Mouse (Mus musculus) heart, postnatal 0 days (tissue): ENCODE data around the gene Col6a3. TPM values are rescaled to one million over a fixed set of nuclear protein-coding genes. Genes with fewer than 3 reads are reported as not detected.

Experiments used
- ATAC-seq: fragments of 200-750 bp; cut with Nextera tagmentation; 2 replicates; pipeline ENCODE4 v1.8.0; 2017; ENCODE audit warnings: low read depth, moderate number of reproducible peaks, moderate library complexity; ENCODE audit not compliant: insufficient read depth
- DNase-seq: peaks from one replicate; pipeline ENCODE4 v3.0.0-alpha.2; 2016; ENCODE audit warnings: low spot score
- H3K27ac ChIP-seq: fragments of 300-500 bp; sonication (generic); 2 replicates; pipeline ENCODE4 v1.5.1; 2014; ENCODE audit warnings: low read depth, mild to moderate bottlenecking
- H3K27me3 ChIP-seq: fragments of 300-500 bp; sonication (generic); 2 replicates; pipeline ENCODE4 v1.6.1; 2014; ENCODE audit warnings: low read length, mixed read lengths; ENCODE audit not compliant: control insufficient read depth, insufficient read depth
- H3K36me3 ChIP-seq: fragments of 300-500 bp; sonication (generic); replicated peaks from 2 replicates; pipeline ENCODE4 v1.6.1; 2014; ENCODE audit warnings: low read length, mixed read lengths; ENCODE audit not compliant: control insufficient read depth, insufficient read depth
- H3K4me1 ChIP-seq: fragments of 300-500 bp; sonication (generic); 2 replicates; pipeline ENCODE4 v1.6.1; 2014; ENCODE audit warnings: antibody characterized with exemption; ENCODE audit not compliant: control insufficient read depth, insufficient read depth
- H3K4me2 ChIP-seq: fragments of 300-500 bp; sonication (generic); 2 replicates; pipeline ENCODE4 v1.6.1; 2014; ENCODE audit warnings: low read depth, mild to moderate bottlenecking, low read length, moderate library complexity
- H3K4me3 ChIP-seq: fragments of 300-500 bp; sonication (generic); 2 replicates; pipeline ENCODE4 v1.5.1; 2014; ENCODE audit warnings: low read depth, low read length
- H3K9ac ChIP-seq: fragments of 300-500 bp; sonication (generic); replicated peaks from 2 replicates; pipeline ENCODE4 v1.6.1; 2014; ENCODE audit warnings: low read depth, low read length, mixed read lengths
- H3K9me3 ChIP-seq: fragments of 300-500 bp; sonication (generic); replicated peaks from 2 replicates; pipeline ENCODE4 v1.6.1; 2016; ENCODE audit warnings: low read length; ENCODE audit not compliant: control insufficient read depth
- CTCF ChIP-seq: IDR thresholded peaks from 2 replicates; pipeline ENCODE4 v1.5.1; 2016; ENCODE audit warnings: antibody characterized with exemption, control low read depth, low read depth
- EP300 ChIP-seq: IDR thresholded peaks from 2 replicates; pipeline ENCODE4 v1.6.1; 2016; ENCODE audit warnings: antibody characterized with exemption, low read depth
- WGBS: fragments of 180-500 bp; shearing (Covaris S2); extraction: QIAGEN DNeasy Blood & Tissue Kit; methylation state at CpG from one replicate; pipeline ENCODE4 v1.1.7; 2014; 5-methylcytosine and 5-hydroxymethylcytosine counted together
- polyA plus RNA-seq: library from polyadenylated mRNA; unstranded; fragments of >200 nt; fragmentation: Nextera tagmentation; extraction: Ambion mirVana; gene quantifications from 2 replicates; pipeline ENCODE4 v1.2.1, GENCODE M21; 2015
- total RNA-seq: library from RNA; depleted of rRNA; stranded (reverse); fragments of >200 nt; gene quantifications from 2 replicates; pipeline ENCODE4 v1.2.3, GENCODE M21; 2014; ENCODE audit warnings: low replicate concordance

Col6a3 gene
- total and polyA plus RNA-seq, 2 experiments from 2014 or later: 14.2 to 110 TPM

GRCm38 (mm10) chr1:90729466-90729865 lies 114.3 kb downstream of the Col6a3 start:
- Histone ChIP-seq H3K9ac (no peak overlapping the region), H3K9me3 (no peaks in the 10 kb centered on the region), H3K4me1 (peaks cover 15% of the 10 kb centered on the region), H3K4me3 (no peak overlapping the region), H3K27ac (no peak overlapping the region), H3K4me2 (no peak overlapping the region), H3K36me3 (no peaks in the 10 kb centered on the region), H3K27me3 (no peaks in the 10 kb centered on the region)
- WGBS: 79% methylated on average over 3 of the region's 3 CpGs
- no peak for TF ChIP-seq CTCF
- DNase-seq: no peak
- ATAC-seq: no peak

- H3K4me2 ChIP-seq: no peak overlapping the region
Measured at GRCm38 (mm10) chr1:90723754-90724153, 120.0 kb downstream of the Col6a3 start.

GRCm38 (mm10) chr1:90723325-90723724 lies 120.4 kb downstream of the Col6a3 start:
- no peak overlapping the region for H3K4me2 ChIP-seq
- ATAC-seq: no peak
- no peak for TF ChIP-seq EP300
- TF ChIP-seq CTCF: no peak

More at GRCm38 (mm10) chr1:90723754-90724153, 120.0 kb downstream of the Col6a3 start:
- Histone ChIP-seq H3K9me3 (no peaks in the 10 kb centered on the region), H3K9ac (no peak overlapping the region), H3K27me3 (no peaks in the 10 kb centered on the region), H3K27ac (no peak overlapping the region), H3K4me3 (no peak overlapping the region), H3K4me1 (0 out of 2 replicates have a peak, but pooled peaks cover 3% of the 10 kb centered on the region), H3K36me3 (no peaks in the 10 kb centered on the region)
- ATAC-seq (no peak), DNase-seq (no peak)
- no peak for TF ChIP-seq EP300
- TF ChIP-seq CTCF: no peak

GRCm38 (mm10) chr1:90722021-90722420 lies 121.8 kb downstream of the Col6a3 start:
- no peaks in the 10 kb centered on the region for H3K27me3 ChIP-seq
- H3K4me1 ChIP-seq: 0 out of 2 replicates have a peak, but pooled peaks cover 3% of the 10 kb centered on the region
- no peak overlapping the region for H3K27ac ChIP-seq
- no peak overlapping the region for H3K9ac ChIP-seq
- TF ChIP-seq CTCF (no peak), EP300 (no peak)
- H3K4me3 ChIP-seq: no peak overlapping the region
- H3K4me2 ChIP-seq: no peak overlapping the region
- H3K36me3 ChIP-seq: no peaks in the 10 kb centered on the region
- H3K9me3 ChIP-seq: no peaks in the 10 kb centered on the region
- no peak for DNase-seq
- no peak for ATAC-seq

More at GRCm38 (mm10) chr1:90723325-90723724, 120.4 kb downstream of the Col6a3 start:
- no peak overlapping the region for H3K4me3 ChIP-seq
- DNase-seq: no peak
- no peaks in the 10 kb centered on the region for H3K36me3 ChIP-seq
- H3K9me3 ChIP-seq: no peaks in the 10 kb centered on the region
- H3K9ac ChIP-seq: no peak overlapping the region
- 0 out of 2 replicates have a peak, but pooled peaks cover 3% of the 10 kb centered on the region for H3K4me1 ChIP-seq
- H3K27me3 ChIP-seq: no peaks in the 10 kb centered on the region
- H3K27ac ChIP-seq: no peak overlapping the region

GRCm38 (mm10) chr1:90720610-90721241 lies 123.0 kb downstream of the Col6a3 start:
- Histone ChIP-seq H3K4me2 (no peak overlapping the region), H3K9me3 (no peaks in the 10 kb centered on the region), H3K9ac (no peak overlapping the region), H3K4me1 (0 out of 2 replicates have a peak, but pooled peaks cover 3% of the 10 kb centered on the region), H3K27me3 (no peaks in the 10 kb centered on the region), H3K36me3 (no peaks in the 10 kb centered on the region), H3K27ac (no peak overlapping the region), H3K4me3 (no peak overlapping the region)
- no peak for TF ChIP-seq CTCF
- TF ChIP-seq EP300: no peak
- ATAC-seq (no peak), DNase-seq (no peak)
- 62% methylated on average over 7 of the region's 7 CpGs for WGBS
